Mouse (Mus musculus) bone marrow, adult 2 months (tissue): Measurements from ENCODE around the gene Pdzd3. TPM values are rescaled to one million over a fixed set of nuclear protein-coding genes. Genes with fewer than 3 reads are reported as not detected.
A peak's percentile ranks its signal among the peaks of the same experiment; 100 is the strongest.

ENCODE experiments used
- H3K27ac ChIP-seq: fragments of 200-500 bp; 2 replicates; pipeline ENCODE4 v1.5.1; 2012; ENCODE audit warnings: low read depth, mild to moderate bottlenecking, control low read depth, inconsistent platforms, low read length; ENCODE audit not compliant: control insufficient read depth, poor library complexity, insufficient read depth
- H3K4me1 ChIP-seq: fragments of 200-500 bp; 2 replicates; pipeline ENCODE4 v1.6.1; 2011; ENCODE audit warnings: low read length; ENCODE audit not compliant: control insufficient read depth, insufficient read depth
- H3K4me3 ChIP-seq: fragments of 200-500 bp; replicated peaks from 2 replicates; pipeline ENCODE3; 2011; ENCODE audit warnings: mild to moderate bottlenecking, low read depth, low read length, control low read depth; ENCODE audit not compliant: control insufficient read depth
- CTCF ChIP-seq: fragments of 200-500 bp; IDR thresholded peaks from 2 replicates; pipeline ENCODE4 v1.5.1; 2011; ENCODE audit warnings: low read length, control low read depth; ENCODE audit not compliant: control insufficient read depth, insufficient read depth
- POLR2A ChIP-seq: fragments of 200-500 bp; IDR thresholded peaks from 2 replicates; pipeline ENCODE4 v1.6.1; 2011; ENCODE audit warnings: low read depth, mild to moderate bottlenecking, control low read depth, low read length, borderline replicate concordance; ENCODE audit not compliant: control insufficient read depth
- WGBS: fragments of 180-500 bp; shearing (Covaris S2); methylation state at CpG from one replicate; pipeline ENCODE4 v1.1.7; 2018; 5-methylcytosine and 5-hydroxymethylcytosine counted together
- polyA plus RNA-seq: library from polyadenylated mRNA; stranded (reverse); fragments of >200 nt; gene quantifications from 2 replicates; pipeline ENCODE4 v1.2.4, GENCODE M21; 2011; ENCODE audit warnings: low replicate concordance; ENCODE audit not compliant: missing spikeins, insufficient read depth, insufficient read length

Pdzd3 gene
- polyA plus RNA-seq, 1 experiment: 7.3 TPM

DNA sequence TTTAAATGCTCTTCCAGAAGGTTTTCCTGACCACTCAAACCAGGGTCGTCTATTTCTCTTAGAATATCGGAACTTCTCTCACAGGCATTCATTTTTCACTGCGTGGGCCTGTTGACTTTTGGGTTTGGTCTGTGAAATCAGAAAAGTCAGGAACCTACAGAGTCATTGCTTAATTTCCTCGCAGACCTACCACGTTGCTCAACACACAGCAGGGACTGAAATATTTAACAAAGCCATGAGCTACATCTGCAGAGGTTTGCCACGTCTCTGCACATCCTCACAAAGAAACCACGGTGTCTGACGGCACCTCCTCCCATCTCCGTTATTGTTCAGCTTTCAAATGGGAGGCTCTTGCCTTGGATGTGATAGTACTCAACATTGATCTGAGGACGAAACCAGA is 7.7 kb upstream of the Pdzd3 start:
- Histone ChIP-seq H3K27ac (peak overlapping the region; percentile 88), H3K4me3 (no peak overlapping the region), H3K4me1 (peaks cover 11% of the 10 kb centered on the region)
- WGBS: 42% methylated on average over 10 of the region's 10 CpGs
- no peak for TF ChIP-seq CTCF
- TF ChIP-seq POLR2A: no peak

DNA sequence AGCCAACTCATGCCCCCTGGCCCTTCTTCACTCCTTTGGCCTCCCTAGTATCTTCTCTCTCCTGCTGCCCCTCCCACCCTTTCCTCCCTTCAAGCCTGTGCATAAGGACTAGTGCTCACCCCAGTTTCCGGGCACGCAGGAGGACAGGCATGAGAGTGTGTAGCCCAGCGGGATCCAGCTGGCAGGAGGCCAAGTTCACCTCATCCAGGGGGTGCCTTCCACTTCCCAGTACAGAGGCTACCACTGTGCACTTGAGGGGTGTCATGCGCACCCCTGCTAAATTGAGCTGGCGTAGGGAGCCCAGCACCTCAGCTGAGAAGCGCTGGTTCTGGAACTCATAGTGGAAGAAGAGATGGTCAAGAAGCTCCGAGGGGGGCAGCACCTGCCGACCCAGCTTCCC is 4.9 kb upstream of the Pdzd3 start:
- peak overlapping the region; percentile 47 for H3K27ac ChIP-seq
- peaks cover 11% of the 10 kb centered on the region for H3K4me1 ChIP-seq

DNA sequence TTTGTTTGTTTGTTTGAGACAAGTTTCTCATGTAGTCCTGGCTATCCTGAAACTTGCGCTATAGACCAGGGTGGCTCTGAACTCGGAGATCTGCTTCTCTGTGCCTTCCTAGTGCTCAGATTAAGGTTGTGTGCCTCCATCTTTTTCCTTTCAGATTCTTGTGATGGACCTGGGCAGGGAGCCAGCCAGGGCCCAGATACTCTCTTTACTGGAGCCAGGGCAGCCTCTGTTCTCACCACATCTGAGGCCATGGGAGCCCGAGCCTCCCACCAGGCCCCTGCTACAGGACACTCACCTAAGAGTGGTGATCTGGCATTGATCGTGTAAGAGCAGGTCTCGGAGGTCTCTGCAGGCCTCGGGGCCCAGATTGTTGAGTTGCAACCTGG is 3.9 kb upstream of the Pdzd3 start:
- TF ChIP-seq CTCF (no peak), POLR2A (no peak)
- WGBS: 75% methylated on average over 6 of the region's 6 CpGs
- H3K27ac ChIP-seq: peak overlapping the region; percentile 47
- H3K4me1 ChIP-seq: peaks cover 11% of the 10 kb centered on the region
- no peak overlapping the region for H3K4me3 ChIP-seq

More for the DNA sequence above, 4.9 kb upstream of the Pdzd3 start:
- WGBS: 77% methylated on average over 8 of the region's 8 CpGs
- TF ChIP-seq POLR2A (no peak), CTCF (no peak)
- no peak overlapping the region for H3K4me3 ChIP-seq

- Histone ChIP-seq H3K4me3 (no peak overlapping the region), H3K4me1 (peaks cover 11% of the 10 kb centered on the region), H3K27ac (no peak overlapping the region)
- 65% methylated on average over 5 of the region's 5 CpGs for WGBS
- no peak for TF ChIP-seq CTCF
- TF ChIP-seq POLR2A: no peak
Observed at GRCm38 (mm10) chr9:44254508-44255135, 3.4 kb upstream of the Pdzd3 start.

- Histone ChIP-seq H3K4me1 (peaks cover 10% of the 10 kb centered on the region), H3K27ac (no peak overlapping the region), H3K4me3 (no peak overlapping the region)
- 89% methylated on average over 6 of the region's 6 CpGs for WGBS
- TF ChIP-seq POLR2A: no peak
- no peak for TF ChIP-seq CTCF
Observed at GRCm38 (mm10) chr9:44253441-44253840, 2.2 kb upstream of the Pdzd3 start.

- WGBS: 48% methylated on average over 4 of the region's 4 CpGs
- peaks cover 1% of the 10 kb centered on the region for H3K4me1 ChIP-seq
- H3K27ac ChIP-seq: no peak overlapping the region
- no peak overlapping the region for H3K4me3 ChIP-seq
- TF ChIP-seq POLR2A: no peak
- TF ChIP-seq CTCF: no peak
Observed at GRCm38 (mm10) chr9:44250445-44250844, 826 bp downstream of the Pdzd3 start.

- WGBS: 39% methylated on average over 26 of the region's 26 CpGs
- Histone ChIP-seq H3K4me1 (no peaks in the 10 kb centered on the region; the same call in 1 of the 2 replicates), H3K27ac (no peak overlapping the region), H3K4me3 (no peak overlapping the region)
- TF ChIP-seq CTCF (peak; percentile 88), POLR2A (no peak)
Observed at GRCm38 (mm10) chr9:44249181-44250146, 1.8 kb downstream of the Pdzd3 start.

DNA sequence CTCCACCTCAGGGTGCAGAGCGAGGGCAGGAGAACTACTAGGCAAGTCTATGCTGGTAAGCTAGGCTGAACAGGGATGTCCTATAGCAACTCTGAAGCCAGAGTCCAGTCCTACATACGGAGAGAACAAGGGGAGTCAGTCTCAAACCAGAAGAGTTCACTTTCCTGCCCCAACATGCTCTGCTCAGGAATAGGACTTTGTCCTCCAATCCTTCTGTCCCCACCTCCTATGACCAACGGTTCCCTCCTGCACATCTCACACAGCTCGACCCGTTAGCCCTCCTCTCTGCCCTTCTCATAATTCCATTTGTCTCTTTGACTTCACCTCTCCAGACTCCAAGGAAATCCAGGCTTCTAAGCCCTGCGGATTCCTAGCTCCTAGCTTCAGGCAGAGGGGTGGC is 3.4 kb downstream of the Pdzd3 start:
- TF ChIP-seq CTCF (no peak), POLR2A (no peak)
- Histone ChIP-seq H3K27ac (no peak overlapping the region), H3K4me1 (no peaks in the 10 kb centered on the region; the same call in 1 of the 2 replicates), H3K4me3 (no peak overlapping the region)
- WGBS: 59% methylated on average over 6 of the region's 6 CpGs
